Mouse (Mus musculus) kidney, embryonic 15.5 days (tissue): ENCODE measurements around the gene Rad54l. TPM values are rescaled to one million over a fixed set of nuclear protein-coding genes. Genes with fewer than 3 reads are reported as not detected.

Experiments used
- ATAC-seq: fragments of 200-750 bp; cut with Nextera tagmentation; replicated peaks from 2 replicates; pipeline ENCODE4 v1.8.0; 2017; ENCODE audit warnings: moderate TSS enrichment; ENCODE audit not compliant: low FRiP score
- H3K27ac ChIP-seq: fragments of 300-500 bp; sonication (generic); 2 replicates; pipeline ENCODE4 v1.5.1; 2015; ENCODE audit warnings: mild to moderate bottlenecking, inconsistent platforms
- H3K27me3 ChIP-seq: fragments of 300-500 bp; sonication (generic); 2 replicates; pipeline ENCODE4 v1.6.1; 2015; ENCODE audit warnings: inconsistent platforms
- H3K36me3 ChIP-seq: fragments of 300-500 bp; sonication (generic); 2 replicates; pipeline ENCODE4 v1.6.1; 2015; ENCODE audit warnings: inconsistent platforms
- H3K4me1 ChIP-seq: fragments of 300-500 bp; sonication (generic); 2 replicates; pipeline ENCODE4 v1.6.1; 2015; ENCODE audit warnings: inconsistent platforms
- H3K4me2 ChIP-seq: fragments of 300-500 bp; sonication (generic); 2 replicates; pipeline ENCODE4 v1.6.1; 2015; ENCODE audit warnings: moderate library complexity, mild to moderate bottlenecking, inconsistent platforms
- H3K4me3 ChIP-seq: fragments of 300-500 bp; sonication (generic); replicated peaks from 2 replicates; pipeline ENCODE4 v1.5.1; 2015; ENCODE audit warnings: mild to moderate bottlenecking, inconsistent platforms
- H3K9ac ChIP-seq: fragments of 300-500 bp; sonication (generic); 2 replicates; pipeline ENCODE4 v1.6.1; 2015; ENCODE audit warnings: mild to moderate bottlenecking, inconsistent platforms
- H3K9me3 ChIP-seq: fragments of 300-500 bp; sonication (generic); replicated peaks from 2 replicates; pipeline ENCODE4 v1.6.1; 2016; ENCODE audit warnings: inconsistent platforms
- WGBS: fragments of 180-500 bp; shearing (Covaris S2); methylation state at CpG from one replicate; pipeline ENCODE4 v1.1.7; 2015; ENCODE audit warnings: mixed read lengths; 5-methylcytosine and 5-hydroxymethylcytosine counted together
- polyA plus RNA-seq: library from polyadenylated mRNA; unstranded; fragments of >200 nt; fragmentation: Nextera tagmentation; extraction: Ambion mirVana; gene quantifications from 2 replicates; pipeline ENCODE4 v1.2.1, GENCODE M21; 2015

Gene Rad54l
- polyA plus RNA-seq, 1 experiment from 2014 or later, result 36.6 TPM

DNA sequence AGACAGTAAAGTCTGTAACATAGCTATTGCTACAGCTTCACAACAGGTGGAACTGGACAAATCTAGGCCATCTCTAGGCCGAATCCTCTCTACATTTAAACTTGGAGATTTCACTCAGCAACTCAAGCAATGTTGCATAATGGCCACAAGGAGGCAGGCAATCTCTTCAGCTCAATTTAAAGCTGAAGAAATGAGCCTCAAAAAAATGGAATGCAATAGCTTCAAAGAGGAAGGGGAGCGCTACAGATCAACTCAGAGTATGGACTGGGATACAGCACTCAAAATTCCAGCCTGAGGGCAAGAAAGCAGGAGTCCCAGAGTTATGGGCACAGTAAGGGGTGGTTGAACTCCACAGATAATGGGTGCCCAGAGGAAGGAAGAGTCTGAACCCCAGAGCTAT, 11.5 kb upstream of the Rad54l start:
- no peak overlapping the region for H3K4me3 ChIP-seq
- no peaks in the 10 kb centered on the region for H3K9me3 ChIP-seq
- no peak overlapping the region for H3K9ac ChIP-seq
- WGBS, result 38% methylated on average over 2 of the region's 2 CpGs
- no peak for ATAC-seq
- H3K4me2 ChIP-seq, result no peak overlapping the region
- H3K27ac ChIP-seq, result no peak overlapping the region
- H3K4me1 ChIP-seq, result no peaks in the 10 kb centered on the region
- H3K27me3 ChIP-seq, result no peaks in the 10 kb centered on the region
- no peaks in the 10 kb centered on the region; the same call in 1 of the 2 replicates for H3K36me3 ChIP-seq

DNA sequence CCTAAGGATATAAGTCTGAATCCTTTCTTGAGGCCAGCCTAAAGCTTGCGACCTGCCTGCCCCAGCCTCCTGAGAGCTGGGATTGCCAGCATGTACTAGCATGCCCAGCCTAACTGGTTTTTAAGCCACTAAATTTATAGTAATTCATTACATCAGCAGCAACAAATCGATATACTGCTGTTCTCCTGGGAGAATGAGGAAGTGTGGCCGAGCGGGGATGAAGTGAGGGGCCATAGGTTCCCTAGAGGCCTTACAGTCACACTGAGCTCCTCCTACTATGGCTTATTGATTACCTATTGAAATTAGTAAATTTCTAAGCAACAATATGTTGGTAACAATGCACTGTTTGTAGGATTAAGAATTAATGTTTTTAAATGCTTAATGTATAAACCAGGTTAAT, 9.6 kb upstream of the Rad54l start:
- ATAC-seq, result no peak
- Histone ChIP-seq H3K4me2 (no peak overlapping the region), H3K9ac (no peak overlapping the region), H3K9me3 (no peaks in the 10 kb centered on the region), H3K4me3 (no peak overlapping the region), H3K27ac (no peak overlapping the region), H3K4me1 (no peaks in the 10 kb centered on the region), H3K27me3 (no peaks in the 10 kb centered on the region), H3K36me3 (no peaks in the 10 kb centered on the region; the same call in 1 of the 2 replicates)
- 76% methylated on average over 4 of the region's 4 CpGs for WGBS

DNA sequence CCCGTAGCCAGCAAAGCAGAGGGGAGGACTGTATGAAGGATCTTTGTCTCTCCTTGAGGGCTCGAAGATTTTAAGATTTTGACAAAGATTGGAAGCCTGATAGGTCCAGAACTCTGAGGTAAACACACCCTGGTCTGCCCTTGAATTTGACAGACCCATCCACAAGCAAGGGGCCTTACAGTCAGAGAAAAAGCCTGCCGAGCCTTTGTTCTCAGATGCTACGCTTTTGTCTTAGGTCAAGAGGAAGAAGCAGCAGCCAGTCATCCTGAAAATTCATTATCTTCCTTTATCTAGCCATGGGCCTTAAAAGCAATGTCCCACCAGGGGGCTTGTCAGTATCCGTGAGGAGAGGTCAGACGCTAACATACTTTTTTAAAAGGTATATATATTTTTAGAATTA, 4.5 kb upstream of the Rad54l start:
- H3K9me3 ChIP-seq, result no peaks in the 10 kb centered on the region
- WGBS, result 81% methylated on average over 6 of the region's 6 CpGs
- H3K27me3 ChIP-seq, result no peaks in the 10 kb centered on the region
- ATAC-seq, result no peak
- H3K27ac ChIP-seq, result no peak overlapping the region
- no peak overlapping the region for H3K9ac ChIP-seq
- H3K4me3 ChIP-seq, result no peak overlapping the region
- peaks cover 15% of the 10 kb centered on the region for H3K4me1 ChIP-seq
- H3K36me3 ChIP-seq, result no peaks in the 10 kb centered on the region
- H3K4me2 ChIP-seq, result no peak overlapping the region

DNA sequence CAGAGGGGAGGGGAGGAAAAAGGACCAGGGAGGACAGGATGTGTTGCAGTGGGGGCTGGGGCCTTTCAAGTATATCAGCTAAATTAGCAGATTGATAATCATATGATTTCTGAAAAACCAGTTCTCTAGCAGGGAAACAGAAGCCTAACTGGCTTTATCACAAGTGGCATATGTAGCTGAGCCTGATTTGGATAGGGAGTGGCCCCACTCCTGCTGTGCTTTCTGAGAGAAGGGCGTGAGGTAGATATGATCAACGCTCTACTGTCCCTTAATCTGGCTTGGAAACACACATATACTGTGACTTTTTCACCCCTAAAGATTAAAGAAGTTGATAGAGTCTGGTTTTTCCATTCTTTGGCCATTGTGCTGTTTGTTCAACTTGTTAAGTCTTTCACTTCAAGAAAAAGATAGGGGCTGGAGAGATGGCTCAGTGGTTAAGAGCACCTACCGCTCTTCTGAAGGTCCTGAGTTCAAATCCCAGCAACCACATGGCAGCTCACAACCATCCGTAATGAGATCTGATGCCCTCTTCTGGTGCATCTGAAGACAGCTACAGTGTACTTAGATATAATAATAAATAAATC, 2.4 kb upstream of the Rad54l start:
- Histone ChIP-seq H3K4me1 (peaks cover 22% of the 10 kb centered on the region), H3K36me3 (no peaks in the 10 kb centered on the region), H3K9ac (no peak overlapping the region), H3K4me3 (no peak overlapping the region), H3K27me3 (no peaks in the 10 kb centered on the region), H3K4me2 (no peak overlapping the region), H3K27ac (no peak overlapping the region), H3K9me3 (no peaks in the 10 kb centered on the region)
- 91% methylated on average over 4 of the region's 4 CpGs for WGBS
- ATAC-seq, result no peak

DNA sequence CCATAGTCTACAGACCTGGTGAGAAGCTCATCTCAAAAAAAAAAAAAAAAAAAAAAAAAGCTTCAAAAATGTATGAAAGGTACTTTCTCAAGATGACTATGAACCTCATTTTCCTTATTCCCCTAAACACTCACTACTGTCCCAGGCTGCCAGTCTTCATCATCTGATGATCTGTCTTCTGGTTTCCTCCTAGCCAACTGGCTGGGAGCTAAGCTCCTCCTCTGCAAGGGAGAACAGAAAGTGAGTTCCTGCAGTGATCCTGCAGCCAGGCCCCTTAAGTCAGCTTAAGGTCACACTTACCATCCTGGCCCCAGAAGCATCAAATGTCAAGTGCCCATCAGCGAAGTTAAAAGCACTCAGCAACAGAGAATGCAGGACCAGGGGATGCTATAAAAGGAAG, 728 bp downstream of the Rad54l start:
- Histone ChIP-seq H3K36me3 (peaks cover 7% of the 10 kb centered on the region; the same call in 1 of the 2 replicates), H3K27me3 (no peaks in the 10 kb centered on the region), H3K4me3 (peak overlapping the region; percentile 66), H3K4me1 (peaks cover 22% of the 10 kb centered on the region), H3K4me2 (peak overlapping the region; percentile 68), H3K27ac (peak overlapping the region; percentile 80; the same call in 1 of the 2 replicates), H3K9me3 (no peaks in the 10 kb centered on the region), H3K9ac (peak overlapping the region; percentile 59)
- no peak for ATAC-seq
- WGBS, result 0% methylated on average over 1 of the region's 1 CpGs

DNA sequence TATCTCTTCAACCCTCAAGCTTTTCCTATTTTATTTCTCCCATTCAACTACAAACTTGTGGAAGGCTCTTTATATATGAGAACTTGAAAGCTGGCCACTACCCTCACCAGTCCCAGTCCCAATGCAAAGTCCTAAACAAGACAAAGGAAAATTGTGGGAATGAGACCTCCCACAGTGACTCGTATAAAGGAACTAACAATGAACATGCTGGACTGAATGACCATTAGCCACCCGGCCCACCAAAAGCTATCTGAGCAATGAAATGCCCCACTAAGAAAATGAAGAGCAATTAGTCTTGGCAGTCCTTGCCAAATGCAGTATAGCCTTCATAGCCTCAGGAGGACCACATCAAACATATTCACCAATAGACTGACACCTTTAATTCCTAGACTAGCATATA, 12.0 kb downstream of the Rad54l start:
- Histone ChIP-seq H3K27ac (no peak overlapping the region), H3K4me1 (no peaks in the 10 kb centered on the region), H3K4me3 (no peak overlapping the region), H3K36me3 (peaks cover 46% of the 10 kb centered on the region), H3K9me3 (no peaks in the 10 kb centered on the region), H3K27me3 (no peaks in the 10 kb centered on the region), H3K9ac (no peak overlapping the region), H3K4me2 (no peak overlapping the region)
- ATAC-seq, result no peak
- 83% methylated on average over 2 of the region's 2 CpGs for WGBS

DNA sequence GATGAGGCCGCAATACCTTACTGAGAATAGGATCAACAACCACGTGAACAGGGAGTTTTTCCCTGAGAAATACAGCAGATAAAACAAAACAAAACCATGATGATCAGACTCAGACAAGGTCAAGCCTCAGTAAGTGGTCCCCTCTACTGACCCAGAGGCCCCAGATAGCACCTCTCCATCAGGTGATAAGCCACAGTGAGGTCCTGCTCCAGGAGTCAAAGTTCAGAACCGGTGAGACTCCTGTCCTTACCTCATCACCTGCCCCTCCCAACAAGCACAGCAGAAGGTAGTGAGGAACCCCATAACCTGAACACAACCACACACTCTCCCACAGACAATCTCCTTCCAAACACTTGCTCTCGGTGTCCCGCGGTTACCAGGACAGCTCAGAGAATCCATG, 12.8 kb downstream of the Rad54l start:
- WGBS, result 94% methylated on average over 6 of the region's 6 CpGs
- Histone ChIP-seq H3K27ac (no peak overlapping the region), H3K4me2 (no peak overlapping the region), H3K36me3 (peaks cover 47% of the 10 kb centered on the region), H3K27me3 (no peaks in the 10 kb centered on the region), H3K9ac (no peak overlapping the region), H3K4me3 (no peak overlapping the region), H3K4me1 (no peaks in the 10 kb centered on the region), H3K9me3 (no peaks in the 10 kb centered on the region)
- no peak for ATAC-seq

DNA sequence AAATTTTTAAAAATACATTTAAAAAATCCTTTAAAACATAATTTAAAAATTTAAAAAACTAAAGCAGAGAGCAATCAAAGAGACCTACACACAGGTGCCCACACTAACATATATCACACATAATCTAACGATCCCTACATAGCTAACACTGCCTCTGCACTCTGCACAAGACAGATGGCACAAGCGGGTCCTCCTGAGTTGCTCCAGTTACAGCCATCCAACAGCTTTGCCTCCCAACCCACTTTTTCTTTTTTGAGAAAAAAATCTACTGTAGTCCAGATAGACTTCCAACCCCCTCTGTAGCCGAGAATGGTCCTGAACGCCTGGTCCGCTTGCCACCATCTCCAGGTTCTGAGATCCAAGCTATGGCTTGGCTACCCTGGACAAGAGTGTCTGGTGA, 18.2 kb downstream of the Rad54l start:
- Histone ChIP-seq H3K27ac (no peak overlapping the region), H3K36me3 (peaks cover 75% of the 10 kb centered on the region), H3K4me3 (no peak overlapping the region), H3K9me3 (no peaks in the 10 kb centered on the region), H3K4me1 (no peaks in the 10 kb centered on the region), H3K27me3 (no peaks in the 10 kb centered on the region), H3K4me2 (no peak overlapping the region), H3K9ac (no peak overlapping the region)
- no peak for ATAC-seq
- 92% methylated on average over 5 of the region's 5 CpGs for WGBS

DNA sequence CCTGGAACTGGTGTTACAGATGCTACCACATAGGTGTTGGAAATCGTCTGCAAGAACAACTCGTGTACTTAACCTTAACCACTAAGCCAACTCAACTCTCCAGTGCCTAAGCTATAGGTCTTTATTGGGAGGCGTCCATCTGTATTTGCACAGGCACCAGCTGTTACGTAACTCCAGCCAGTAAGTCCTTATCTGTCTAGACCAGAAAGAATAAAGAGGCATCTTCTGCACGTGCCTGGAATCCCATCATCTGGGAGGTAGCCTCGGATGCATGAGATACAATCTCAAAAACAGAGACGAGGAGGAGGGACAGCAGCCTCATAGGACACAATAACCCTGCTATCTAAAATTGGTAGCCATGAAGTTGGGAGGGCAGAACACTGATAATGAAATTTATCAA, 22.5 kb downstream of the Rad54l start:
- Histone ChIP-seq H3K4me1 (no peaks in the 10 kb centered on the region), H3K4me3 (no peak overlapping the region), H3K36me3 (peaks cover 97% of the 10 kb centered on the region), H3K4me2 (no peak overlapping the region), H3K9ac (no peak overlapping the region), H3K9me3 (no peaks in the 10 kb centered on the region), H3K27me3 (no peaks in the 10 kb centered on the region), H3K27ac (no peak overlapping the region)
- WGBS, result 82% methylated on average over 7 of the region's 7 CpGs
- no peak for ATAC-seq

DNA sequence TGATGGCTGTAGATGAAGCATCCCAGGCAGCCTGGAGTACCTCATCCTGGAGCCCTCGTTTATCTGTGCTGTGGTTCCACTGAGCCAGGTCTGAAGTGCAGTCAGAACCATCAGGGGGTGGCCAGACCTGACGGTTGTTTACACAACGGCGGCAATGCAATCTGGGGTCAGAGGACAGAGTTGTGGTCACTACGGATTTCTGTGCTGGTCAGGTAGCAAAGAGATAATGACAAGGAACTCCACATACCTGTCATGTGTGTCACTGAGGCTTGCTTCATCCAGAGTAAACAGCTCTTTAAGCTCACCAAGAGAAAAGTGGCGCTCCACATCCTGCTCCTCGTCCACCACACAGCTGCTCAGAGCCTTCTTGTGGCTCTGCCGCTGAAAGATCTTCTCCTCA, 26.3 kb downstream of the Rad54l start:
- Histone ChIP-seq H3K4me3 (no peak overlapping the region), H3K4me2 (no peak overlapping the region), H3K9ac (no peak overlapping the region), H3K36me3 (peaks cover 98% of the 10 kb centered on the region), H3K27me3 (no peaks in the 10 kb centered on the region), H3K9me3 (no peaks in the 10 kb centered on the region), H3K4me1 (no peaks in the 10 kb centered on the region), H3K27ac (no peak overlapping the region)
- ATAC-seq, result no peak
- 86% methylated on average over 8 of the region's 8 CpGs for WGBS

DNA sequence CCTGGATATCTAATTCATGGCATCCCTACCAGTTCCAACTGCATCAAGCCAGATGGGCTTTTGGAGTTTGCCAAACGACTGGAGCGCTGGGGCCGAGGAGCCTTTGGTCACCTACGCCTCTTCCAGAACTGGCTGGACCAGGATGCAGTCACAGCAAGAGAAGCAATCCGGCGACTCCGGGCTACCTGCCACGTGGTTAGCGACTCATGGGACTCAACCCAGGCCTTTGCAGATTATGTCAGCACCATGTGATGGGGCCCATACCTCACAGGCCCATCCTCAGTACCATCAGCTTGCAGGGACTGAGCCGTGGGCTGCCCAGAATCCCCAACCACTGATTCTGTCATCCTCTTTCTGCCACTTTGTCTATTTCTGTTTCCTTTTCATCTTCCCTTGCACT, 27.2 kb downstream of the Rad54l start:
- H3K4me2 ChIP-seq, result no peak overlapping the region
- ATAC-seq, result no peak
- no peak overlapping the region for H3K4me3 ChIP-seq
- WGBS, result 88% methylated on average over 10 of the region's 10 CpGs
- peaks cover 100% of the 10 kb centered on the region for H3K36me3 ChIP-seq
- no peak overlapping the region for H3K9ac ChIP-seq
- no peak overlapping the region for H3K27ac ChIP-seq
- no peaks in the 10 kb centered on the region for H3K4me1 ChIP-seq
- no peaks in the 10 kb centered on the region for H3K9me3 ChIP-seq
- no peaks in the 10 kb centered on the region for H3K27me3 ChIP-seq

DNA sequence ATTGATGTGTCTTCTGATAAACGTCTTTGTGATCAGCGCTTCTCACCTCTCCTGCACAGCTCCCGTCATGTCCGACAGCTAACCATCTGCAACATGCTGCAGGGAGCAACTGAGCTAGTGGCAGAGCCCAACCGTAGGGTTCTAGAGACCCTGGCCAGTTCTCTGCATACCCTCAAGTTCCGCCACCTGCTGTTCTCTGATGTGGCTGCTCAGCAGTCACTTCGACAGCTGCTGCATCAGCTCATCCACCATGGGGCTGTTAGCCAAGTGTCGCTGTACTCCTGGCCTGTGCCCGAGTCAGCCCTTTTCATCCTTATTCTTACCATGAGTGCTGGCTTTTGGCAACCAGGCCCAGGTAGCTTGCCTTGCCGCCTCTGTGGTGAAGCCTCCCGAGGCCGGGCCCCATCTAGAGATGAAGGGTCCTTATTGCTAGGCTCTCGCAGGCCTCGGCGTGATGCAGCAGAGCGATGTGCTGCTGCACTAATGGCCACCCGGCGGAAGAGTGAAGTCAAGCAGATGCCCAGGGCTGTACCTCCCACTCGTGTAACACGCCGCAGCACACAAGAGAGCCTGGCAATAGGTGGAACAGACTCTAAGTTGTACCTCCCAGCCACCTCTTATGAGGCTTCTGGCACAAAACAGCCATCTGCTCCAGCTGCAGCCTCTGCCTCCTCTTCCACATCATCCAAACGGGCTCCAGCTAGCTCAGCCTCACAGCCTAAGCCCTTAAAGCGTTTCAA, 34.8 kb downstream of the Rad54l start:
- WGBS, result 90% methylated on average over 23 of the region's 23 CpGs
- Histone ChIP-seq H3K9me3 (no peaks in the 10 kb centered on the region), H3K36me3 (peaks cover 94% of the 10 kb centered on the region), H3K4me3 (no peak overlapping the region), H3K27me3 (no peaks in the 10 kb centered on the region), H3K4me2 (no peak overlapping the region), H3K4me1 (no peaks in the 10 kb centered on the region), H3K27ac (no peak overlapping the region), H3K9ac (no peak overlapping the region)
- ATAC-seq, result no peak
